Mouse (Mus musculus) lung, embryonic 15.5 days (tissue): ENCODE results near the gene Elmod3. TPM values are rescaled to one million over a fixed set of nuclear protein-coding genes. Genes with fewer than 3 reads are reported as not detected.

Source experiments
- ATAC-seq: fragments of 200-750 bp; cut with Nextera tagmentation; 2 replicates; pipeline ENCODE4 v1.8.0; 2017; ENCODE audit warnings: moderate number of reproducible peaks, borderline replicate concordance; ENCODE audit not compliant: low FRiP score, low TSS enrichment; ENCODE audit errors: extremely low read depth
- H3K27ac ChIP-seq: fragments of 300-500 bp; sonication (generic); 2 replicates; pipeline ENCODE4 v1.5.1; 2015; ENCODE audit warnings: moderate library complexity, mild to moderate bottlenecking, inconsistent platforms
- H3K27me3 ChIP-seq: fragments of 300-500 bp; sonication (generic); 2 replicates; pipeline ENCODE4 v1.6.1; 2015; ENCODE audit warnings: inconsistent platforms
- H3K36me3 ChIP-seq: fragments of 300-500 bp; sonication (generic); 2 replicates; pipeline ENCODE4 v1.6.1; 2015; ENCODE audit warnings: inconsistent platforms
- H3K4me1 ChIP-seq: fragments of 300-500 bp; sonication (generic); 2 replicates; pipeline ENCODE4 v1.6.1; 2015; ENCODE audit warnings: inconsistent platforms
- H3K4me2 ChIP-seq: fragments of 300-500 bp; sonication (generic); 2 replicates; pipeline ENCODE4 v1.6.1; 2015; ENCODE audit warnings: inconsistent platforms, mild to moderate bottlenecking, moderate library complexity
- H3K4me3 ChIP-seq: fragments of 300-500 bp; sonication (generic); 2 replicates; pipeline ENCODE4 v1.5.1; 2015; ENCODE audit warnings: mild to moderate bottlenecking, inconsistent platforms
- H3K9ac ChIP-seq: fragments of 300-500 bp; sonication (generic); 2 replicates; pipeline ENCODE4 v1.6.1; 2015; ENCODE audit warnings: inconsistent platforms
- H3K9me3 ChIP-seq: fragments of 300-500 bp; sonication (generic); 2 replicates; pipeline ENCODE4 v1.6.1; 2016; ENCODE audit warnings: inconsistent platforms
- WGBS: fragments of 180-500 bp; shearing (Covaris S2); methylation state at CpG from one replicate; pipeline ENCODE4 v1.1.7; 2015; 5-methylcytosine and 5-hydroxymethylcytosine counted together
- polyA plus RNA-seq: library from polyadenylated mRNA; unstranded; fragments of >200 nt; fragmentation: Nextera tagmentation; extraction: Ambion mirVana; gene quantifications from 2 replicates; pipeline ENCODE4 v1.2.1, GENCODE M21; 2015

Elmod3 gene
- 16.2 and 17.7 TPM in 2 replicates for polyA plus RNA-seq

DNA sequence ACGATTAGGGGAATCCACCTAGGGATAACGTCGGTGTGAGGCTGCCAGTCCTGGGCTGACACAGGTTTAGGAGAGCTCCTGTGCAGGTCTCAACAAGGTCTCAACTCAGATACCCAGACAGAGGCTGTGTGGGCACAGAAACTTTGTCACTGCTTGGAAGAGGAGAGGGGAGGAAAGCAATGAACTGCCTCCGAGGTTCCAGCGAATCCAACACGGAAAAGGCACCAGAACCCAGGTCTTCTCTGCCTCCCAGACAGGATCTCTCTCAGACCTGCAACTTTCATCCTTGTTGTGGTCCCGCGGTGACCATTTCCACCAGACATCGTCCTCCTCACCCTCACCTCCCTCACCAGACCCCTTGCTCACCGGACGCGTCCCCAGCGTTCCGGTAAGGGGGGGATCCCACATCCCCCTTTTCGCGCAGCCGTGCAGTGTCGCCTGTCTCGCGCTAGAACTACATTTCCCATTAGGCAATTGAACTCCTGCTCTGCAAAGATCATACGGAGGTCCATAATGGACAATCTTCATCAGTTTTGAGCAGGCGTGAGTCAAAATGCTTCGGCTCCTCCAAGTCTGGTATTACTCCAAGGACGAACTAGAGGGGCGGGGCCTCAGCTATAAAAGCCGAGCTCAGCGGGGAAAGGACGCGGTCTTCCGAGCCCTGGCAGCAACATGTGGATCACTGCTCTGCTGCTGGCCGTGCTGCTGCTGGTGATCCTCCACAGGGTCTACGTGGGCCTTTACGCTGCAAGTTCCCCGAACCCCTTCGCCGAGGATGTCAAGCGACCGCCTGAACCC, at the start of gene Elmod3, which contains the start of gene Retsat:
Elmod3 (minus strand) TSS at position 458 of the 798 bp plus-strand sequence.
Retsat (plus strand) TSS at position 520 of the 798 bp plus-strand sequence.
- H3K4me3 ChIP-seq: peak within 1 kb of the TSS; percentile 67
- H3K9ac ChIP-seq: peak within 1 kb of the TSS; percentile 71
- peaks cover 24% of the 10 kb centered on the region for H3K4me1 ChIP-seq
- peak within 1 kb of the TSS; percentile 81 for H3K27ac ChIP-seq
- peak; percentile 89 for ATAC-seq
- no peaks in the 10 kb centered on the region for H3K27me3 ChIP-seq
- H3K9me3 ChIP-seq: no peaks in the 10 kb centered on the region
- H3K36me3 ChIP-seq: no peaks in the 10 kb centered on the region
- peak within 1 kb of the TSS; percentile 72 for H3K4me2 ChIP-seq
- under 1% methylated on average over 38 of the region's 38 CpGs for WGBS

DNA sequence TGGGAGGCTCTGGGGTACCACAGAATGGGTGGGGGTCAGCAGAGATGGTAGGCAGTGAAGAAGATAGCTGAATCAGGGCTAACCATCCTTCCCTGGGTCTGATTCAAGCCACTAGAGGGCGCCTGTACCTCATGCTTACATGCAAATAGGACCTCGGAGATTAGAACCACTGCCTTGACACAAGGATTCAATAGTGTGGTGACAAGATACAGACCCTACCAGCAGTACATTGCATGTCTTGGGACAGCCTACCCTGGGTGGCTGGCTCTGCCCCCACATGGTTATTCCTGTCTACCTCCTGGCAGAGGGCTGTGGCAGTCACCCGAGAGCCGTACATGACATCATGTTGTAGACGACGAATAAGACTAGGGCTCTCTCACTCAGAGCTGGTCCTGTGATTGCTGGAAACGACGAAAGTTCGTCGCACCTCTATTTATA, 49.2 kb upstream of the Elmod3 start:
- 50% methylated on average over 10 of the region's 10 CpGs for WGBS
- H3K36me3 ChIP-seq: 0 out of 2 replicates have a peak, but pooled peaks cover 9% of the 10 kb centered on the region
- no peaks in the 10 kb centered on the region for H3K27me3 ChIP-seq
- no peaks in the 10 kb centered on the region for H3K9me3 ChIP-seq
- H3K4me3 ChIP-seq: no peak overlapping the region
- peaks cover 12% of the 10 kb centered on the region for H3K4me1 ChIP-seq
- H3K27ac ChIP-seq: no peak overlapping the region
- peak; percentile 24; the same call in 1 of the 2 replicates for ATAC-seq
- no peak overlapping the region for H3K4me2 ChIP-seq
- H3K9ac ChIP-seq: no peak overlapping the region

DNA sequence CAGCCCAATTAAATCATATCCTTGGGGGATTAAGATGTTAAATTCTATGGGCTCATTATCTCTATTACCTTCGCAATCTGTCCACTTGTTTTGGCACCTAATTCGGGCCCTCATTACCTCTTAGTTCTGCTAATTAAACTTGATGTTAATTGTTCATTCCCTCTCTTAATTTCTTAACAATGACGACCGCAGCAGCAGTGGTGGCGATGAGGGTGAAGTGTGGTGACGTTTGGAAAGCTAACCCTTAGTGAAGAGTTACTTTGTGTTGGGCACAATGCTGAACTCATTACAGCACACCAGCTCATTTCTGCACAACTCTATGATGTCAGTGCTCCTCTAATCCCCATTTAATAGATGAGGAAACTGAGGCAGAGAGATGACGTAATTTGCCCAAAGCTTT, 47.2 kb upstream of the Elmod3 start:
- Histone ChIP-seq H3K4me3 (no peak overlapping the region), H3K27ac (no peak overlapping the region), H3K9me3 (no peaks in the 10 kb centered on the region), H3K36me3 (0 out of 2 replicates have a peak, but pooled peaks cover 9% of the 10 kb centered on the region), H3K27me3 (no peaks in the 10 kb centered on the region), H3K4me1 (peaks cover 4% of the 10 kb centered on the region), H3K4me2 (no peak overlapping the region), H3K9ac (no peak overlapping the region)
- ATAC-seq: no peak
- WGBS: 91% methylated on average over 7 of the region's 7 CpGs

DNA sequence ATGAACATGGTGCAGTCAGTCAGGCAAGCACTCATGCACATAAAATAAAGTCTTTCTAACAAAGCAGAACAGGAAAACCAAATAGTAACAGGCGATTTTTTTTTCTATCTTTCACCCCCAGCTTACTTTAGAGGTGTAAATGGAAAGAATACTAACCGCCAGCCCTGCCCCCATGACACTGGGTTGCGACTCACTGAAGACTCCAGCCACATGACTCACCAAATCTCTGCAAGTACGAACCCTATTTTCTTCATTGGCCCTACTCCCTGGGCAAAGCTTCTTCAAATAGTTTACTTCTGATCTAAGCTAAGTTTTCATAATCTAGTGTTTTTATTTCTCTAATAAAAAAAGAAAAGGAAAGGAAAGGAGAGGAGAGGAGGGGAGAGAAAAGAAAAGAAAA, 46.4 kb upstream of the Elmod3 start:
- Histone ChIP-seq H3K9ac (no peak overlapping the region), H3K4me2 (no peak overlapping the region), H3K27ac (no peak overlapping the region), H3K27me3 (no peaks in the 10 kb centered on the region), H3K4me3 (no peak overlapping the region), H3K36me3 (0 out of 2 replicates have a peak, but pooled peaks cover 9% of the 10 kb centered on the region), H3K9me3 (no peaks in the 10 kb centered on the region), H3K4me1 (no peaks in the 10 kb centered on the region; the same call in 1 of the 2 replicates)
- WGBS: 74% methylated on average over 4 of the region's 4 CpGs
- ATAC-seq: no peak

DNA sequence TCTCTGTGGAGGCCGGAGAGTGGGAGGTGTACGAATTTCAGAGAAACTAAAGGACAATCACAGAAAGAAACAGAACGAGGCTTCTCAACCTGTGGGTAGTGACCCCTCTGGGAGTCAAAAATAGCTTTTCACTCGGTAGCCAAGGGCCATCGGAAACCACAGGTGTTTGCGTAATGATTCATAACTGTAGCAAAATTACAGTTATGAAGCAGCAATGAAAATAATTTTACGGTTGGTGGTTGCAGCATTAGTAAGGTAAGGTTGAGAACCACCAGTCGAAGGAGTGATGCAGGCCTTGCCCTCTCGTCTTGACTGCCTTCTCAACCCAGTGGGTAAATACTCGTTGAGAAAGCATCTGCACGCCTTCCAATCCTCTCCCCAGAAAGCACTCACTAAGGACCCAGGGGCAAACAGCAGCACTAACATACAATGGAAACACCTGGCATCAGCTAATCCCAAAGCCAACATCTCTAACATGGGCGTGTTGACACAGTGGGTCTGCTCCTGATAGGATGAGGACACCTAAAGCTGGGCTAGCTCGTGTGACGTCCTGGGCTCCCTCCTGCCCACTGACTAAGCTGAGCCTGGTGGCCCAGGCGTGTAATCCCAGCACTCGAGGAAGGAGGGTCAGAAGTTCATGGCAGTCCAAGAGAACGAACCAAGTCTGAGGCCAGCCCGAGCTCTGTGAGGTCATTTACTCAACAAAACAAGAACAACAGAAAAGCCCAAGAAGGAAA, 43.2 kb upstream of the Elmod3 start:
- Histone ChIP-seq H3K36me3 (0 out of 2 replicates have a peak, but pooled peaks cover 2% of the 10 kb centered on the region), H3K27ac (0 out of 2 replicates have a peak overlapping the region, but pooled peaks have one; percentile 6), H3K9ac (no peak overlapping the region), H3K4me2 (no peak overlapping the region), H3K9me3 (no peaks in the 10 kb centered on the region), H3K4me1 (0 out of 2 replicates have a peak, but pooled peaks cover 4% of the 10 kb centered on the region), H3K27me3 (no peaks in the 10 kb centered on the region), H3K4me3 (no peak overlapping the region)
- WGBS: 63% methylated on average over 18 of the region's 18 CpGs
- peak; percentile 41; the same call in 1 of the 2 replicates for ATAC-seq

DNA sequence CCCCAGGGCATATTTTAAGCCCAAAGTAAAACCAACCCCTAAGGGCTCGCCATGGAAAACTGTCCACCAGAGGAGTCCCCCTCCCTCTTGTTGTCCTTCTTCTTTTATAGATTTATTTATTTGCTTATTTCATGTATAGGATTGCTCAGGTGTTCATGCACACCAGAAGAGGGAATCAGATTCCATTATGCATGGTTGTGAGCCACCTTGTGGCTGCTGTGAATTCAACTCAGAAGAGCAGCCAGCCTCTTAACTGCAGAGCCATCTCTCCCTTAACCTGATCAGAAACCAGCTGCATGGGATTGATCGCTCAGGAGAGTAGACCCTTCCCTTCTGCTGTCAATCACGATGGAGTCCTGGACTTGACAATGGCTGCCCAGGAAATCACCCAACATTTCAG, 38.7 kb upstream of the Elmod3 start:
- Histone ChIP-seq H3K4me1 (peaks cover 11% of the 10 kb centered on the region), H3K27ac (no peak overlapping the region), H3K9ac (no peak overlapping the region), H3K4me2 (no peak overlapping the region), H3K4me3 (no peak overlapping the region), H3K36me3 (peaks cover 8% of the 10 kb centered on the region; the same call in 1 of the 2 replicates), H3K27me3 (no peaks in the 10 kb centered on the region), H3K9me3 (no peaks in the 10 kb centered on the region)
- 86% methylated on average over 3 of the region's 3 CpGs for WGBS
- no peak for ATAC-seq

DNA sequence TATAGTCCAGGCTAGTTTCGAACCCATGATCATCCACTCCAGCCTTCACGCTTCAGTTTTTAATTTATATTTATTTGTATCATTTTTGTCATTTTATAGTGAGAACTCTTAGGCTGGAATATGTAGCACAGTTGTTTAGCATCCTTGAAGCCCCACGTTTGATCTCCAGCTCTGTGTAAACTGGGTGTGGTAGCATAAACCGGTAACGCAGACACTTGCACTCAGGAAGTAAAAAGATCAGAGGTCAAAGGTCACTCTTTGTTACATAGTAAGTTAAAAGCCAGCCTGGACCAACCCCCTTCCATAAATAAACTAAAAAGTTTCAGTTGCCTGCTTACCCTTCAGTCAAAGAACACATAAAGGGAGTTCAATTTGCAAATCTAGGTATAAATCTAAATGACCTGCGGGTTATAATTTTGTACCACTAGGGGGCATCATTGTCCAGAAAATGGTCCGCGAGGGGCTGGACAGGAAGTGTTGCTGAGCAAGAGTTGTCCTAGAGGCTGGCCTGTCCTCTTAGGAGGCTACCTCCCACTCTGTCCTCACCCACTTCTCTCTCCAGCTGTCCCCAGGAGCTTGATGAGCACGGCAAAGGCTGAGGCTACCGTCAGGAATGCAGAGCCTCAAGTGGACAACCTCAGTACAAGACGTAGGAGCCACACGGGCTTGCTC, 37.7 kb upstream of the Elmod3 start:
- WGBS: 29% methylated on average over 12 of the region's 12 CpGs
- no peak overlapping the region for H3K27ac ChIP-seq
- H3K4me3 ChIP-seq: no peak overlapping the region

DNA sequence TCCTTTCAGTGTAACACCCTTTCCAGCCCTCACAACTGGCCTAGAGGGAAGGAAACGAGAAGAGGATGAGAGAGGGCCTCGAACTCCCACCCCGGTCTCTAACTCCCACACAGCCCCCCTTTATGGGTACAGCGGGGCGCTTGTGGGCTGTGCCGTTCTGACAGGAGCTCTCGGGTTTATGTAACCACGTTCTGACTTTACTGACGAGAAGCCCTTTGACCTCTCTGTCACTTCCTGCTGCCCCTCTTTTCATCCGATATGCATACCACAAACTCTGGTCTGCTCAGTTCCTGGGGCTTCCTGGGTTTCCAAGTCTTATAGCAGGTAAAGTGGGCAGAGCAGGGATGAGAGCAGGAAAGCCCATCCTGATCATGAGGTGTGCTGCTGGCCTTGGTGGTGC, 36.1 kb upstream of the Elmod3 start:
- no peak overlapping the region for H3K27ac ChIP-seq
- WGBS: 58% methylated on average over 10 of the region's 10 CpGs
- H3K9me3 ChIP-seq: no peaks in the 10 kb centered on the region
- peaks cover 32% of the 10 kb centered on the region for H3K36me3 ChIP-seq
- no peaks in the 10 kb centered on the region for H3K27me3 ChIP-seq
- no peak overlapping the region for H3K9ac ChIP-seq
- peaks cover 11% of the 10 kb centered on the region for H3K4me1 ChIP-seq
- no peak overlapping the region for H3K4me2 ChIP-seq
- no peak for ATAC-seq
- no peak overlapping the region for H3K4me3 ChIP-seq

More for the DNA sequence above, 37.7 kb upstream of the Elmod3 start:
- Histone ChIP-seq H3K36me3 (peaks cover 16% of the 10 kb centered on the region), H3K9me3 (no peaks in the 10 kb centered on the region), H3K4me2 (no peak overlapping the region), H3K4me1 (peaks cover 11% of the 10 kb centered on the region), H3K27me3 (no peaks in the 10 kb centered on the region), H3K9ac (no peak overlapping the region)
- ATAC-seq: peak; percentile 64; the same call in 1 of the 2 replicates

DNA sequence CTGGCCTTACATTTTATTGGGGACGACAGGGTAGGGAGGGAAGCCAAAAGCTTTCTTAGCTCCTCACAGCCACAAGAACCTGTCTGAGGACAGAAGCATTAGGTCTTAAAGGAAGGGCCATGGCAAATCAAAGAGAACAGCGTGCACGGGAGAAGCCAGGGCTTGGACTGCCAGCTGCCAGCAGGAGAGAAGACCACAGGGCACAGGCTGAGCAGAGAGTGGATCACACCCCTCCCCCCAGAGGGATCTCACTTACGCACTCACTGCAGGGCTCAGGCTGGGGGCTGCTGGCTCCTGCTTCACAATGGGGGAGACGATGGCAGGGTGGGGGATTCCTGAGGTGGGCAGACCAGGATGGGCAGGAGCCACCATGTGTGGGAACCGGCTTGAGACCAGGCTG, 33.5 kb upstream of the Elmod3 start:
- Histone ChIP-seq H3K4me3 (no peak overlapping the region), H3K36me3 (peaks cover 48% of the 10 kb centered on the region), H3K4me2 (no peak overlapping the region), H3K4me1 (peaks cover 10% of the 10 kb centered on the region), H3K27ac (no peak overlapping the region), H3K9ac (no peak overlapping the region), H3K9me3 (no peaks in the 10 kb centered on the region), H3K27me3 (no peaks in the 10 kb centered on the region)
- no peak for ATAC-seq
- 72% methylated on average over 6 of the region's 6 CpGs for WGBS

DNA sequence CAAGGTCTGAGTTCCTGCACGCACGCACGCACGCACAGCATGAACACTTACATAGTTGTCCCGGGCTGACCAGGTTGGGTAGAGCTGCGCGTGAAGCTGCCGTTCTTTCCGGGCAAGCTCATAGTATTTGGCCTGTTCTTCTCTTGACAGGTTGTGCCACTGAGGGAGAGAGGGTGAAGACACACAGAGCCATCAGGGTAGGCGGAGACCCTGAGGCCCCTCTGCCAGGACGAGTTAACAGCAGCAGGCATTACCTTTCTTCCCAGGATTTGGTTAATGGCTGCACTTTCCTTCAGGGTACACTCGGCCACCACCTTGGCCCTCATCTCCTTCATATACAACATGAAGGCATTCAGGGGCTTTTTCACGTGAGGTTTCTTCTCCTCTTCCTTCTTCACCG, 32.7 kb upstream of the Elmod3 start:
- whole genome bisulfite sequencing: 90% methylated on average over 14 of the region's 14 CpGs
- Histone ChIP-seq H3K9me3 (no peaks in the 10 kb centered on the region), H3K27ac (no peak overlapping the region), H3K4me2 (no peak overlapping the region), H3K9ac (no peak overlapping the region), H3K4me1 (peaks cover 3% of the 10 kb centered on the region), H3K27me3 (no peaks in the 10 kb centered on the region), H3K36me3 (peaks cover 55% of the 10 kb centered on the region), H3K4me3 (no peak overlapping the region)
- ATAC-seq: no peak

DNA sequence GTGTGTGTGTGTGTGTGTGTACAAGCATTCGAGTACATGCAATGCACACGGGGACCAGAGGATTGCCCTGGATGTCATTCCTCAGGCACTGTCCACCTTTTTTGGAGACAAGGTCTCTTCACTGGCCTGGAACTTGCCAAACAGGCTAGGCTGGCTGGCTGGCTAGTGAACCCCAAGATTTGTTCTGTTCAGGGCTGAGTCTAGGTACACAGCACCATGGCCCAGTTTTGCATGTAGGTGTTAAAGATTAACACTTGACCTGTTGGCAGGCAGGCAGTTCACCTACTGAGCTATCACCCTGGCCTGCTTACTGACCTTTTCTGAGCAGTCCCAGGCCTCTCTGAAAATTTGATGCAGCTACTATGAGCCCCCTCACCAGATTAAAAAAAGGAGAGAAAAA, 32.2 kb upstream of the Elmod3 start:
- no peaks in the 10 kb centered on the region for H3K9me3 ChIP-seq
- no peak overlapping the region for H3K4me3 ChIP-seq
- no peak overlapping the region for H3K4me2 ChIP-seq
- H3K27ac ChIP-seq: no peak overlapping the region
- ATAC-seq: no peak
- peaks cover 55% of the 10 kb centered on the region for H3K36me3 ChIP-seq
- no peaks in the 10 kb centered on the region for H3K27me3 ChIP-seq
- WGBS: 77% methylated on average over 2 of the region's 2 CpGs
- no peak overlapping the region for H3K9ac ChIP-seq
- H3K4me1 ChIP-seq: no peaks in the 10 kb centered on the region
